Mouse (Mus musculus) lung, adult 2 months (tissue): ENCODE data around the gene Pum1.

Source experiments
- CTCF ChIP-seq: fragments of 200-500 bp; IDR thresholded peaks from 2 replicates; pipeline ENCODE4 v1.5.1; 2011; ENCODE audit warnings: mild to moderate bottlenecking, low read length, control low read depth; ENCODE audit not compliant: insufficient read depth
- POLR2A ChIP-seq: fragments of 200-500 bp; IDR thresholded peaks from 2 replicates; pipeline ENCODE4 v1.6.1; 2011; ENCODE audit warnings: low read depth, mild to moderate bottlenecking, control low read depth, low read length, borderline replicate concordance; ENCODE audit errors: extremely low read depth

GRCm38 (mm10) chr4:130753755-130754154 is 90.6 kb downstream of the Pum1 start:
- no peak for TF ChIP-seq CTCF
- TF ChIP-seq POLR2A: no peak
